Mouse (Mus musculus): Measurements from ENCODE around the gene Rd3l. TPM values are rescaled to one million over a fixed set of nuclear protein-coding genes. Genes with fewer than 3 reads are reported as not detected.
"Not testable (repeated sequence)": the region's sequence is repeated elsewhere in the genome, so short reads cannot be mapped to it uniquely, and the experiment has no call there.

The Rd3l gene
- total RNA-seq, 4 experiments from 2014 or later, result not detected

DNA sequence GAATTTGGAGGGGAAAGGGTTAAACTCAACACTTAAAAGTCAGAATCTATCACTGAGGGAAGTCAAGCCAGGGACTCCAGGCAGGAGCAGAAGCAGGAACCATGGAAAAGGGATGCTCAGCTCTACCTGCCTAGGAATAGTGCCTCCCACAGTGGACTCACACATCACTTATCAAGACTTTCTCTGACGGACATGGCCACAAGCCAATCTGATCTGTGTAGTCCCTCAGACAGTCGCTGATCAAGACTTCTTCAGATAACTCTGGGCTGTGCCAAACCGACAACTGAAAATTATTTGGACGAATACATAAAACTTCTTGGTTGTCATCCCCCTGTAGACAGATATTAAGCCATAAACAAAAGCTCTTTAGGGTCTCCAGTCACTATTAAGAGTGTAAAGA, 11.0 kb downstream of the Rd3l start:
- no peak for DNase-seq (ENCODE audit: low spot score in 2 of 2)

DNA sequence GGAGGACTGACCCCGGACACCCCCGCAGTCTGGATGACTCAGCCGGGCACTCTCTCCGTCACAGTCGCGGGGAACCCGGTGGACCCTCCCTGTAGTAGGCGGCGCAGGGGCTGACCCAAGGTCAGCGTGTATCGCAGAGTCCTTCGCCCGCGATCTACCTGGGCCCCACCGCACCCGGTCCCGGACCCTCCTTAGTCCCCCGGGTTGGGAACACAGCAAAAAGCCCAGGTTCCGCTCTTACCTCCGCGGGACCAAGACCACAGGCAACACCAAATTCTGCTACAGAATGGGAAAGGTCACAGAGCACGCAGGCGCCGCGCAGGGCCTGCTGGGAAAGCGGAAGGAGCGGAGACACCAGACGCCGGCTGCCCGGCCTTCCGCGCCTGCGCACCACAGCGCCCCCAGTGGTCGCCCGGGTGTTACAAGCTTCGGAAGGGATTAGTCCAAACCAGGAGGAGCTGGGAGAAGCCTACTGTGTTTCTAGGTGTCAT, 14.4 kb downstream of the Rd3l start, which contains the start of gene Atp5mpl:
Atp5mpl (minus strand) TSS at position 295 of the 491 bp plus-strand sequence.
- peak; percentile 87 to 96 for DNase-seq (ENCODE audit: low spot score in 2 of 2)

DNA sequence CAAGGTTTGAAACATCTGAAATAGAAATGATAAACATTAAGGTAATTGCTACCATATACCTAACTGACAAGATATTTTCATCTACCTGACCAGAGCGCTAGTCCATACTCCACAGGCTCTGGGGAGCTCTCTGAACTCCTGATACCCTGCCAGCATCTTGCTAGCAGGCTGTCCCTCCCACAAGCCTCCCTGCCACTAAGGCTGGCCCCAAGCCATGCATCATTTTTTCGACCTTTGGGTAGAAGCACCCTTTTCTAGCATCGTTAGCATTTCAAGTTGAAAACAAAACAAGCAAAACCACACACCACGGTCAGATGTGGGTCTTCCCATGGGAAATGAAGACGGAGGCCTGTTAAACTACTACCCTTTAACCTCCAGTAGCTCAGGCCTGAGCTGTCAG, 17.8 kb downstream of the Rd3l start:
- no peak for DNase-seq (ENCODE audit: low spot score in 2 of 2)

DNA sequence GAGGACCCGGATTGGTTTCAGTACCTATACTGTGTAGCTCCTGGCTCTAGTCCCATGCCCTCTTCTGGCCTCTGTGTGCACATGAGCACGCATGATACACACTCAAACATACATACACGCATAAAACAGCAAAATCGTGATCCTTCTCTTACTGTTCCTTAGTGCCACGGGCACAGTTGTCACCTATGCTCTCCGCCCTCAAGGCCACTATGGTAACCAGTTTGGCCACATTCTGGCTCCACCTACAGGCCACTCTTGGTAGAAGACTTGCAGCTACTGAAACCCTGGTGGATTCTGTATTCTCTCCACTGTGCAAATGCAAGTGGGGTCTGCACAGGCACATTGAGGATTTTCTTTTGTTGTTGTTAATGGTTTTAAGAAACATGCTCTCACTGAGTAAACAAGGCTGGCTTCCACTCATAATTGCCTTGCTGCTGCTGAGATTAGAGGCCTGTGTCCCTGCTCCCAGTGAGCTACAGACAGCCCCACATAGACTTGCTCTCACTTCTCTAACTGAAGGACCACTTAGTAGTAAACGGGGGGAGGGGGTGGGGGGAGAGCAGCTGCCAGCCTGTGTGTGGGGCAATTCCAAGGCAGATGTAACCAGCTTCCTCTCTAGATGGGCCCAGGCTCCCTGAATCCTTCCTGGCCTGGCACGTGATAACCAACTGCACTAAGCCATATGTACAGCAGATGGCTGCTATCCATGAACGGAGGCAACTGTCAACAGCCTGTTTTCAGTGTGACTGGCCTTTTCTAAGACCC, 22.8 kb downstream of the Rd3l start:
- DNase-seq (ENCODE audit: low spot score in 2 of 2), result peak; percentile 47 to 73

DNA sequence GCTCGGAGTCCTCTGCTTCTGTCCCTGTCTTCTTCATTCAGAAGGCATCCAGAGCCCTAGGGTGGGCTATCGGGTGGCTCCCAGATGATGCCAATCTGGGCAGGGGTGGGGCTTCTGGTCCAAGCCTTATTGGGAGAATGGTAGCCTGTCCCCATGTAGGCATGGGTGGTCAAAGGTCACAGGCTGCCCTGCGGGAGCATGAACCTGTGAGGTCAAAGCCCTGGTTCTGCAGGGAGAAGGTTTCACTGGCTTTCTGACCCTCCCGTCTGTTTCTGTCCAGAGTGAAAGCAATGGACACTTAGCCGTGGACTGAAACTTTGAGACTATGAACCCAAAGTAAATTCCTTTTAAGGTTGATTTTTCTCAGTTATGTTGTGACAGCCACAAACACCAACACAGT, 24.9 kb downstream of the Rd3l start:
- DNase-seq (ENCODE audit: low spot score in 2 of 2), result no peak

DNA sequence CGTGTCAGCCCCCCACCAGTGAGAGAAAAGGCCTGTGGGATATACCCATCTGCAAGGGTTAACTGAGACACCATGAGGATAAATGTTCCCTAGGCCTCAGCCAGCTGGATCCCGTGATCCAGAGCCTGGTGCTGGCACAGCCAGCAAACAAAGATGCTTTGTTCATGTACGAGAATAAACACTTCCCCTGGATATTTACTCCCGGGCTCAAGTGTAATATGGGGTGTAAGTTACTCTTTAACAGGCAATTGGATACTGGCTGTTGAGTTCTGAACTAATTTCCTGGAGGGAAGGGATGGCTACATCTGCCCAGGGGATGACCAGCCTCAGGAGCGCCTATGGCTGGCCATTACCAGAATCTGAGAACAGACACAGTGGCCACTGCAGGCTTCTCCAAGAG, 29.4 kb downstream of the Rd3l start:
- DNase-seq (ENCODE audit: low spot score in 2 of 2), result no peak

DNA sequence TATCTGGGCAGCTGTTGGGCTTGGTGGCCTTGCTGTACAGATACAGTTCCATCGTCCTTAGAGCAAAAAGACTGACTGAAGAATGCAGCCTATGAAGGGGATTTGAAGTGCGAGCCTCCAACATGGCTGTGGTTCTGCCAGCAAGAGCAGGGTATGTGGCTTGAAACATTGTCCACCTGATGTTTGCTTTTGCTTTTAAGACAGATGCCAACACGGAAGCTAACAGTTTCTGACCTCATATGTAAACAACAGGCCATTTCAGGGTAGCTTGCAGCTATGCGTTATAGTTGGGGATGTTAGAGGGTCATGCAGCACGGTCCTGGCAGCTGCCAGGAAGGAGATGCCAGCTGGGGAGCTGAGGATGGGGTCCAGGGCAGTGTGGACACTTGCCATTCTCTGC, 30.6 kb downstream of the Rd3l start:
- DNase-seq (ENCODE audit: low spot score in 2 of 2), result no peak

DNA sequence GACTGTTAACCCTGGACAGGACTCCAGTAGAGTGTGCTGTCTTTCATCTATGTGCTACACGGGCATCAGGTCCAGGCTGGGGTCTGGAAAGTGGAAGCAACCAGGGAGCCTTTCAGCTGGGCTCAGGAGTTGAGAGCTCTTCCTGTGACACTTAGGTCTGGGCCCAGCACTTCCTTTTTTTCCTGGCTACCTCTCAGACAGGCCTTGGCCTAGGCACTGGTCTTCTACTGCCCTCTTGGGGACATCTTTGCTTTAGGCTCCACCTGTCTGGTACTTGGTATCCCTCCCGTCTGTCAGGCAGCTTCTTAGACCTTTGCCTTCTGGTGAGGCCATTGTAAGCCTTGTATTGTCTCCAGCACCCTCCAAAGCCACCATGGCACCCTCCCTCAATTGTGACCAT, 34.4 kb downstream of the Rd3l start:
- DNase-seq (ENCODE audit: low spot score in 2 of 2), result no peak

DNA sequence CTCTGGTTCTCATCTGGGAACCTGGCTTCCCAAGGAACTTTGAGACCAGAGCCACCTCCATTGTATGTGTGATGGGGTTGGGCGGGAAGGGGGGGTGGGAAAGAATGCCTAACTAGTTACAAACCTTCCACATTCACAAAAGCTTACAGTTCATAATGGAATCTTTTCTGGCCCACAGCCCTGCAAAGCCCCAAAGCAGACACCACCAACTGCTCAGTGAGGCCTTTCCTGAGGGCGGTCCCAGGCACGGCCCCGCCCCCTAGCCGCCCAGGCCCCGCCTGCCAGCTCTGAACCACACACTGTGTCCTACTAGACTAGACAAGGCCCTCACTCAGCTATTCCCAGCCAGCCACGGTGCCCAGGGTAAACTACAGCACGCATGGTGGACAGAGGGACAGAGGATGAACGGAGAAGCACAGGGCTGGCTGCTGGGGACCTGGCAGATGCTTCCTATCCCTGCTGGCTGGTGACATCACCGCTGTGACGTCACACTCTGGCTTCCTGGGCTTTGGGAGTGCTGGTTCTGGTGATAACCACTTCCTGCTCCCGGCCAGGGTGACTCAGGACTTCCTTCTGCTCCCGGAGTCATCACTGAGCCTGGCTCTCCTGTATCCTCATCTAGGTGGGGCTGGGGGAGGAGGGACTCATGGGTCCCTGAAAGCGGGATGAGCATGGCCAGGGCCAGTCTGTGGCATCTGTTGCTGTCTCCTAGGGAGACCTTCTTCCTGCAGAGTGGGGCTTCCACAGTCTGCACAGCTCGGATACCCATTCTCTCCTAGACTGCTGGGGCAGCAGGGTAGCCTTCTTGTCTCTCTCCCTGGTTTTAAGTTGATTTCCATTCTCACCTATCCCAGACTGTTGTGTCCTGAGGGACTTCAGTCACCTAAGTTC, 35.1 kb downstream of the Rd3l start:
- DNase-seq (ENCODE audit: low spot score in 2 of 2), result not testable (repeated sequence)

DNA sequence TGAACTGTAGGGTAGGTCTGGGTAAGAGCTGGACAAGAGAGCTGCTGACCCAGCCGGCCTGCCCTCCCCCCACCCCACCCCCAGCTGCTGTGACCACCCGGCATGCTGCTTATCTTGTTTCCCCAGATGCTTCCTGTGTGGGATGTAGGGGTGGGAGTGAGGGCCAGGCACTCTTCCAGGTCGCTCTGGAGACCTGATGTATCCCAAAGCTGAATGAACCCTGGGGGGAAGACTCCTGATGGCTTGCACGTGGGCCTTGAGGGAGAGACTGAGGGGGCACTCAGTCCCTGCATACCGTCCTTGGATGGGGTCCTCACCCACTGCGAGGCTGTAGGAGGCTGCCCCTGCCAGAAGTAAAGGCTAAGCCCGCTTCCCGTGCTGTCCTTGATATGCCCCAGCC, 36.0 kb downstream of the Rd3l start:
- no peak for DNase-seq (ENCODE audit: low spot score in 2 of 2)

DNA sequence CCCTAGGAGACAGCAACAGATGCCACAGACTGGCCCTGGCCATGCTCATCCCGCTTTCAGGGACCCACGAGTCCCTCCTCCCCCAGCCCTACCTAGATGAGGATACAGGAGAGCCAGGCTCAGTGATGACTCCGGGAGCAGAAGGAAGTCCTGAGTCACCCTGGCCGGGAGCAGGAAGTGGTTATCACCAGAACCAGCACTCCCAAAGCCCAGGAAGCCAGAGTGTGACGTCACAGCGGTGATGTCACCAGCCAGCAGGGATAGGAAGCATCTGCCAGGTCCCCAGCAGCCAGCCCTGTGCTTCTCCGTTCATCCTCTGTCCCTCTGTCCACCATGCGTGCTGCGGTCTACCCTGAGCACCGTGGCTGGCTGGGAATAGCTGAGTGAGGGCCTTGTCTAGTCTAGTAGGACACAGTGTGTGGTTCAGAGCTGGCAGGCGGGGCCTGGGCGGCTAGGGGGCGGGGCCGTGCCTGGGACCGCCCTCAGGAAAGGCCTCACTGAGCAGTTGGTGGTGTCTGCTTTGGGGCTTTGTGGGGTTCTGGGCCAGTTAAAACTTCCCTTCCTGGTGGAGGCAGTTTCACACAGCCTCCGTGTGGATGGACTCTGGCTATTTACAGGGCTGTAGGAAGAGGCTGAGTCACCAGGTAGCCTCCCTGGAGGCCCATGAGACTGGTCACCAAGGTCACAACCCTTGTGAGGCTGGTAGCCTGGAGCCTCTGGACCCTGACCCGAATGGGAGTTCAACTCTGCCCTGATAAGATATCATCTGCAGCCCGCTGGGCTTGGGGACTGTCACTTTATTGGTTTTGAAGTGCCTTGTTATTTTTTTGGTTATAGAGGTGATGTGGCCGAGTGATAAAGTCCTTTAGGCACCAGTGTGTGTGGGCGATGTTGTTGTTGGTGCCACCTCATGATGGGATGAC, 36.8 kb downstream of the Rd3l start:
- DNase-seq (ENCODE audit: low spot score in 2 of 2), result not testable (repeated sequence)

DNA sequence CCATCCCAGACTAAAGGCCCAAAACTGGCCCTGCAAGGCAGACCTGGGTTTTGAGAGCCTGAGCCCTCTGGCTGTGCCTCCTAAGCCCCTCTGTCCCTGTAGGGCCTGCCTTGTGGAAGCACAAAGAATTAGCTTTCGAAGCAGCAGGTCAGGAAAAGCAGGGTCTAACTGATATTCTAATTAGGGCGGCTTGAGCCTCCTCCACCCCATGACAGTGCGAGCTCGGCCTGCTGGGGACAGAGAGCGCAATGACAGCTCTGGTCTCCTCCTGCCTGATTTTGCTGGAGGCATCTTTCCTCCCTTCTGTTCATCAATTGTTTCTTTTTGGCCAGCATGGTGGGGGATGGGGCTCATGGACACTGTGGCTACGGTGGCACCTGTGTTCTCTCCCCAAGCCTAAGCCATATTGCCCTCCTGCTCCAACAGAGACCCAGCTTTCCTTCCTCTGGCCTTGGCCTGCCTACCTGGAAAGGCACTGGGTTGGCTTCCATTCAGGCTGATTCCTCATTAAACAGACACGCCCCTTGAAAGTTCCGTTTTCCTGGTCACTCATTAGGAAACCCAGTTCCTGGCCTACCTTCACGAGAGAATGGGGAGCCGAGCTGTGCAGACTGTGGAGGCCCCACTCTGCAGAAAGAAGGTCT, 37.6 kb downstream of the Rd3l start:
- DNase-seq (ENCODE audit: low spot score in 2 of 2), result no peak

DNA sequence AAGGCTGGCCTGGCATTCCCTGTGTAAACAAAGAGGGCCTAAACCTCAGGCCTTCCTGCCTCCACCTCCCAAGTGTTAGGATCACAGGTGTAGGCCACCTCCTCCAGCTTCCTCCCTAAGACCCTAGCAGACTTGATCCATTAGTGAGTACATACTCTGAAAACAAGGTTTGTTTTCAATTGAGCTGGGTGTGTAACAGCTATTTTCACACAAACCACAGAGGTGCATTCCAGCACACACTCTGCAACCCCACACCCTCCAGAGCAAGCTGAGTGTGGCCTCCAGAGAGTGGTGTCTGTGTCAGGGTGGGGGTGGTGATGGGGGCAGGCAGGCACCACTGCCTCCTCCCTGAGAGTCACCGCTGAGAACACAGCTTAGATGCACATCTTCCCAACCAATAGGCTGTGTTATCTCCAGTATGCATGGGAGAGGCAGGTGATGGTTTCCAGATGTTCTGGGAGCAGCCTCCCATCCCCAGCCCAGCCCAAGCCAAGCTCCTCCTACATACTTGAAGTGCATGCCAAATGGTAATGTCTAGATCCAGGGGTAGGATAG, 42.4 kb downstream of the Rd3l start:
- DNase-seq (ENCODE audit: low spot score in 2 of 2), result no peak

DNA sequence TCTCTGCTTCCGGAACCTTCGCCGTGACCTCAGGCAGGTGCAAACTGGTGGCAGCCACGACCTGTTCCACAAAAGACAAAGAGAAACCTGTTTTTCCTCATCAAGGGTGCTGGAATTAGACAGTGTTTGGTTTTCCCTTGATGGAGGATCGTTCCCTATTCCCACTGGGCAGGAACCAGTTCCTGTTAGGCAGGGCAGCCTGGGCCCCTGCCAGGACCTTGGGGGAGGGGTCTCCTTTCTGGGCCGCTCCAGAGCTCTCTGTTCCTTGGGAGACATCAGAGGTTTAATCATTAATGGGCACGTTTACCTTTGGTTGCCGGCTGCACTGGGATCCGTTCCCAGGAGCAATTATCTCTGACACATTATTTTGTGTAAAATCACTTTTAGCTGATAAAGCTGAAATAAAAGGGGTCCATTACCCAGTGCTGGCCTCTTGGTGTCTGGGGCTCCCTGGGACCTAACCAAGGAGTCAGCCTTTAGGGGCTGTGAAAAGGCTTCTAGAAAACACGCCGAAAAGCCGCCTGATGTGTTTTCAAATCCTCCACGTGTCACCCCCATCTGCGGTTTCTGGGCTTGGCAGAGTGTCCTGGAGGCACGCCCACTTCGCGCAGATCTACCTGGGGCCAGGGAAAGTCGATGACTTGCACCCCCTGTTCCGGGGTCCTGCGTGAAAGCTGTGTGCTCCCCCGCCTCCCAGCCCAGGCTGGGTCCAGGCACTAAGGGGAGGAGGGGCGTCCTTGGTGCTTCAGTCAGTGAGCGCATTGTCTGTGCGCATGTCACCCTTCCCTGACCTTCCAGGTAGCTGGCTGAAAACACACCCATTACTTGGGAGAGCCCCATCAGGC, 44.2 kb downstream of the Rd3l start:
- DNase-seq (ENCODE audit: low spot score in 2 of 2), result no peak

DNA sequence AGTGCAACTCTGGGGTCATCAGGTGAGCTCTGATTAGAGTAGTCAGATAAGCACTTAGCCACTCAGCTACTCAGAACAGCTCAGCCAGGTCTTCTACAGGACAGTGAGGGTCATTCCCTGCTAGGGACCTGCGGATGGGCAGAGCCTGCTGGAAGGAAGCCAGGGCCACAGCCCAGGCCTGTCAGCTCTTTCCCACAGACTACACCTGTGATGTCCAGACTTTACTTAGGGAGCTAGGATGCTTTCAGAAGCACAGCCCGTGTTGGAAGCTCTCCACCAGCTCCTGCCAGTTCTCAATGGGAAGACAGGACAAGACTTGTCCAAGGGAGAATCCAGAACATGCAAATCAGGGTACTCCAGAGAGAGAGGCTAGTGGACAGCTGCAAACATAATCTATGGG, 47.1 kb downstream of the Rd3l start:
- no peak for DNase-seq (ENCODE audit: low spot score in 2 of 2)

DNA sequence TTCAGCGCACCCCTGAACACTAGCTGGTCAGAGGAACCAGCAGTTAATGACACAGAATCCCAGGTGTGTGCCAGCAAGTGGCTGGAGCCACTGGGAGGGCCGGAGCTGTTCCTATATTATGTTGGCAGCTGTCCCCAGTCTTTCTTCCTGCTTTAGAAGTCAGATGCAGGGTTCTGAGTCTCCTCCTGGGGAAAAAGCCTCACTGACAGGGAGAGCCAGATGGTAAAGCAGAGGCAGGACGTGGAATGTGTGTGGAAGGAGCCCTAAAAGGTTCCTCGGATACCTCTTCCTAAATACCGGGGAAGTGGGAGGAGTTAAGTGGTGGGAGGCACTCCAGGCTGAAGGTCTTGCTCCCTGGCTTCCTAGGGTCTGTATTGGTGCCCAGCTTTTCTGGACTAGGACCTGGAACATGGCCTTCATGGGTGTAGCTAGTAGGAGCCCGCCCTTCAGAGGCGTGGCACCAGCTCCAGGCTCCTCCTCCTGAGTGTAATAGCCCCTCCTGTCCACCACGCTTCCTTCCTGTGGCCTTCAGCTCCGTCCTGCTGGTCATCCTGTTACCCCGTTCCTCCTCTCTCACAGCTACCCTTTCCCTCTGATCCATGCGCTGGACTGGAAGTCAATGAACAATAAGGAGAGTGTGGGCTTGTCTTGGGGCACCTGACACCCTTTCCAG, 47.9 kb downstream of the Rd3l start:
- DNase-seq (ENCODE audit: low spot score in 2 of 2), result no peak

DNA sequence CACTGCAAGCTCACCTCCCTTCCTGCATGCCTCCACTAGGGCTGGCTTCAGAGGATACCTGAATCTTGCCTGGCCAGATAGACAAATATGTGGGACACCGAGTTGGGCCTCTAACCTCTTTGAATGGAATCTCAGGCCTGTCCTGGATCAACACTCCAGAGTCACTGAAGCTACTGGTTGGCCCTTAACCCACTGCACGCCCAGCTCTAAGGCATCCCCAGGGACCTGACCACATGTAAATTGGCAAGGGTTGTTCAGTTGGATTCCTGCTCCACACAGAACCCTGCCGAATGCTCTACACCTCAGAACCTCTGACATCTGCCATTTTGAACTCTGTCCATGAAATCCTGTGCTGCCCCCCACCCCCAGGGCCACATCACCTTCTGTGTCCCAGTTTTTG, 48.6 kb downstream of the Rd3l start:
- no peak for DNase-seq (ENCODE audit: low spot score in 2 of 2)

DNA sequence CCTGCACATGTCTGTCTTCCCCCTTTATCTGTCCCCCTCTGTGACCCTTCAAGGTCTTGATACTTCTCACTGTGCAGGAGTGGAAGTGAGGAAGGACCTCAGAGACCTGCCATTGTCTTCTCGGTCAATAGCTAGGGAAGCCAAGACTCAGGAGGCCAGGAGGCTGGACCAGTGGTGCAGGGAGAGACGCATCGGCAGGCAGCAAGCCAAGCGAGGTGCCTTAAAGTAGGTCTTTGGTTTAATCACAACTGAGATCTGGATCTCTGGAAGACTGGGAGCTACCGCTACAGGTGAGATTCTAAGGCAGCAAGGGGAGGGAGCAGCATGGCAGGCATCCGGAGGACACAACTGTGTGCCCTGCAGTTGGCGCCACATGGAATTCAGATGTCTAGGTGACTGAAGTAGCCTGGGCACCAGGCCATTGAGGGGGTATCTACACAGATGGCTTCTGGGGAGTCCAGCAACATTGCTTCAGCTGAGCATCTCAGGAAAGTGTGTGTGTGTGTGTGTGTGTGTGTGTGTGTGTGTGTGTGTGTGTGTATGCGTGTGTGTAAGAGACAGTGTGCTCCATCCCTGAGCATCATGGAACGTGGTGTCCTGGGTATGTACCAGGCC, 49.6 kb downstream of the Rd3l start:
- DNase-seq (ENCODE audit: low spot score in 2 of 2), result no peak
